Mouse (Mus musculus) ovary, postnatal 10 days (tissue): ENCODE measurements around the gene Dusp9.

Experiments
- DNase-seq: peaks from one replicate; pipeline ENCODE4 v3.0.0; 2022; ENCODE audit warnings: low spot score

Gene Dusp9

GRCm38 (mm10) chrX:73672031-73672431 is 32.8 kb downstream of the Dusp9 start:
- DNase-seq: no peak

GRCm38 (mm10) chrX:73672879-73673618 is 33.8 kb downstream of the Dusp9 start, which contains the start of gene Slc6a8:
Gene Slc6a8 (plus strand): TSS chrX:73673150.
- DNase-seq: no peak

- DNase-seq: no peak
Measured at GRCm38 (mm10) chrX:73673619-73673967, 34.4 kb downstream of the Dusp9 start.

- no peak for DNase-seq
Measured at GRCm38 (mm10) chrX:73673968-73674661, 34.9 kb downstream of the Dusp9 start.

- DNase-seq: no peak
Measured at GRCm38 (mm10) chrX:73675231-73675630, 36.0 kb downstream of the Dusp9 start.

- DNase-seq: no peak
Measured at GRCm38 (mm10) chrX:73676668-73677067, 37.4 kb downstream of the Dusp9 start.

GRCm38 (mm10) chrX:73684156-73684555 is 44.9 kb downstream of the Dusp9 start:
- DNase-seq: no peak

GRCm38 (mm10) chrX:73684978-73685377 is 45.8 kb downstream of the Dusp9 start:
- no peak for DNase-seq

- no peak for DNase-seq
Measured at GRCm38 (mm10) chrX:73685629-73686028, 46.4 kb downstream of the Dusp9 start.

GRCm38 (mm10) chrX:73690917-73691629 is 51.9 kb downstream of the Dusp9 start:
- no peak for DNase-seq
